Mouse (Mus musculus): ENCODE measurements around the gene Sct.

GRCm38 (mm10) chr7:141314416-141314815 lies 35.5 kb upstream of the Sct start:
- no peak for TF ChIP-seq SRF (IDR thresholded peaks at IDR 0.05; ENCODE audit: control insufficient read depth, insufficient read length, low read depth)
- no peak for TF ChIP-seq CEBPB (IDR thresholded peaks at IDR 0.05; ENCODE audit: insufficient read depth, poor library complexity, severe bottlenecking)
- TF ChIP-seq MAX (IDR thresholded peaks at IDR 0.05; ENCODE audit: low read depth), result no peak
- TF ChIP-seq USF1 (IDR thresholded peaks at IDR 0.05; ENCODE audit: low read depth), result no peak

Measured in myocyte (in vitro differentiated cells).